Mouse (Mus musculus) MEL (cell line): ENCODE results near the gene Stam. TPM values are rescaled to one million over a fixed set of nuclear protein-coding genes. Genes with fewer than 3 reads are reported as not detected.
A peak's percentile ranks its signal among the peaks of the same experiment; 100 is the strongest.

Experiments used
- DNase-seq: peaks from one replicate; pipeline ENCODE4 v3.0.0; 2011; ENCODE audit warnings: low read depth, low spot score
- H3K27ac ChIP-seq: 2 replicates; pipeline ENCODE4 v1.5.1; 2012; ENCODE audit warnings: low read depth, mild to moderate bottlenecking, control low read depth, low read length, moderate library complexity; ENCODE audit not compliant: control insufficient read depth
- H3K27me3 ChIP-seq, 2 experiments: fragments of 150-350 bp in 1 of 2; sonication (generic) in 1 of 2; 2 replicates each; pipeline ENCODE4 v1.6.1; 2012; ENCODE audit warnings: low read length in 2 of 2, mild to moderate bottlenecking in 2 of 2, improper control_type of control experiment in 1 of 2, moderate library complexity in 1 of 2; ENCODE audit not compliant: insufficient read depth in 2 of 2, control insufficient read depth in 1 of 2
- H3K36me3 ChIP-seq, 2 experiments: 2 replicates each; pipeline ENCODE4 v1.6.1; 2012 to 2014; ENCODE audit warnings: low read length in 2 of 2, improper control_type of control experiment in 1 of 2, inconsistent platforms in 1 of 2, mild to moderate bottlenecking in 1 of 2; ENCODE audit not compliant: insufficient read depth in 2 of 2, control insufficient read depth in 1 of 2
- H3K4me1 ChIP-seq, 2 experiments: fragments of 150-350 bp in 1 of 2; sonication (generic) in 1 of 2; 2 replicates each; pipeline ENCODE4 v1.6.1; 2012; ENCODE audit warnings: low read length in 2 of 2, improper control_type of control experiment in 1 of 2, mild to moderate bottlenecking in 1 of 2; ENCODE audit not compliant: insufficient read depth in 2 of 2, control insufficient read depth in 1 of 2
- H3K4me3 ChIP-seq, 2 experiments: fragments of 150-350 bp in 1 of 2; sonication (generic) in 1 of 2; 2 replicates each; pipeline ENCODE4 v1.5.1; 2012; ENCODE audit warnings: low read depth in 2 of 2, low read length in 2 of 2, mild to moderate bottlenecking in 2 of 2, moderate library complexity in 2 of 2, control low read depth in 1 of 2, improper control_type of control experiment in 1 of 2; ENCODE audit not compliant: control insufficient read depth in 1 of 2, insufficient read depth in 1 of 2
- H3K79me2 ChIP-seq: 2 replicates; pipeline ENCODE4 v1.6.1; 2012; ENCODE audit warnings: mild to moderate bottlenecking, low read length, moderate library complexity; ENCODE audit not compliant: control insufficient read depth, poor library complexity, insufficient read depth
- H3K9ac ChIP-seq: 2 replicates; pipeline ENCODE4 v1.6.1; 2012; ENCODE audit warnings: low read depth, mild to moderate bottlenecking, control low read depth, low read length, moderate library complexity; ENCODE audit not compliant: control insufficient read depth, poor library complexity, severe bottlenecking
- H3K9me3 ChIP-seq: fragments of 150-350 bp; sonication (generic); replicated peaks from 2 replicates; pipeline ENCODE4 v1.6.1; 2012; ENCODE audit warnings: mild to moderate bottlenecking, low read length, improper control_type of control experiment, moderate library complexity; ENCODE audit not compliant: insufficient read depth
- BHLHE40 ChIP-seq: IDR thresholded peaks from 2 replicates; pipeline ENCODE4 v1.6.1; 2012; ENCODE audit warnings: low read depth, mild to moderate bottlenecking, inconsistent platforms, low read length, improper control_type of control experiment, borderline replicate concordance
- CHD1 ChIP-seq: IDR thresholded peaks from 2 replicates; pipeline ENCODE4 v1.6.1; 2012; ENCODE audit warnings: low read depth, mild to moderate bottlenecking, inconsistent platforms, low read length, improper control_type of control experiment
- CHD2 ChIP-seq: IDR thresholded peaks from 2 replicates; pipeline ENCODE4 v1.6.1; 2011; ENCODE audit warnings: low read length, improper control_type of control experiment
- ELF1 ChIP-seq: IDR thresholded peaks from 2 replicates; pipeline ENCODE4 v1.6.1; 2014; ENCODE audit warnings: low read depth, mild to moderate bottlenecking, inconsistent platforms, low read length, improper control_type of control experiment, moderate library complexity
- EP300 ChIP-seq, 2 experiments: IDR thresholded peaks; 2 replicates each; pipeline ENCODE4 v1.6.1; 2011; ENCODE audit warnings: improper control_type of control experiment in 2 of 2, low read length in 2 of 2, low read depth in 1 of 2, mild to moderate bottlenecking in 1 of 2
- ETS1 ChIP-seq: IDR thresholded peaks from 2 replicates; pipeline ENCODE4 v1.6.1; 2012; ENCODE audit warnings: low read depth, mild to moderate bottlenecking, inconsistent platforms, low read length, improper control_type of control experiment, moderate library complexity
- GATA1 ChIP-seq: IDR thresholded peaks from 2 replicates; pipeline ENCODE4 v1.6.1; 2011; ENCODE audit warnings: low read depth, low read length, improper control_type of control experiment
- JUND ChIP-seq: IDR thresholded peaks from 2 replicates; pipeline ENCODE4 v1.6.1; 2011; ENCODE audit warnings: low read depth, mild to moderate bottlenecking, improper control_type of control experiment, low read length
- KAT2A ChIP-seq: conservative IDR thresholded peaks from 2 replicates; pipeline ENCODE4 v1.6.1; 2012; ENCODE audit warnings: low read depth, low read length, improper control_type of control experiment, inconsistent platforms
- MEF2A ChIP-seq: IDR thresholded peaks from 2 replicates; pipeline ENCODE4 v1.6.1; 2014; ENCODE audit warnings: low read depth, mild to moderate bottlenecking, inconsistent platforms, low read length, improper control_type of control experiment; ENCODE audit not compliant: poor library complexity, insufficient replicate concordance, severe bottlenecking; ENCODE audit errors: extremely low read depth
- MXI1 ChIP-seq: IDR thresholded peaks from 2 replicates; pipeline ENCODE4 v1.6.1; 2011; ENCODE audit warnings: mild to moderate bottlenecking, low read depth, low read length, improper control_type of control experiment
- MYB ChIP-seq: IDR thresholded peaks from 2 replicates; pipeline ENCODE4 v1.6.1; 2011; ENCODE audit warnings: mild to moderate bottlenecking, low read depth, low read length, improper control_type of control experiment
- MYC ChIP-seq: IDR thresholded peaks from 2 replicates; pipeline ENCODE4 v1.6.1; 2011; ENCODE audit warnings: low read depth, mild to moderate bottlenecking, low read length, improper control_type of control experiment, moderate library complexity
- NELFE ChIP-seq: IDR thresholded peaks from 2 replicates; pipeline ENCODE4 v1.6.1; 2011; ENCODE audit warnings: low read depth, low read length, improper control_type of control experiment
- POLR2A ChIP-seq, 2 experiments: IDR thresholded peaks; 2 replicates each; pipeline ENCODE4 v1.6.1; 2011 to 2012; ENCODE audit warnings: low read length in 2 of 2, mild to moderate bottlenecking in 2 of 2, control low read depth in 1 of 2, improper control_type of control experiment in 1 of 2, low read depth in 1 of 2, moderate library complexity in 1 of 2; ENCODE audit not compliant: control insufficient read depth in 1 of 2, insufficient read depth in 1 of 2, poor library complexity in 1 of 2
- POLR2AphosphoS2 ChIP-seq: IDR thresholded peaks from 2 replicates; pipeline ENCODE4 v1.6.1; 2011; ENCODE audit warnings: low read length, improper control_type of control experiment
- RCOR1 ChIP-seq: IDR thresholded peaks from 2 replicates; pipeline ENCODE4 v1.6.1; 2012; ENCODE audit warnings: low read depth, mild to moderate bottlenecking, inconsistent platforms, low read length, improper control_type of control experiment
- SIN3A ChIP-seq: IDR thresholded peaks from 2 replicates; pipeline ENCODE4 v1.6.1; 2012; ENCODE audit warnings: low read length, improper control_type of control experiment, inconsistent platforms
- SMC3 ChIP-seq: IDR thresholded peaks from 2 replicates; pipeline ENCODE4 v1.6.1; 2011; ENCODE audit warnings: low read depth, low read length, improper control_type of control experiment
- TAL1 ChIP-seq: IDR thresholded peaks from 2 replicates; pipeline ENCODE4 v1.6.1; 2012; ENCODE audit warnings: mild to moderate bottlenecking, inconsistent platforms, low read length, moderate library complexity, mixed read lengths
- TBP ChIP-seq: IDR thresholded peaks from 2 replicates; pipeline ENCODE4 v1.8.0; 2011; ENCODE audit warnings: low read depth, low read length, improper control_type of control experiment
- TCF12 ChIP-seq: IDR thresholded peaks from 2 replicates; pipeline ENCODE4 v1.6.1; 2014; ENCODE audit warnings: low read depth, mild to moderate bottlenecking, inconsistent platforms, low read length, improper control_type of control experiment, moderate library complexity
- UBTF ChIP-seq: IDR thresholded peaks from 2 replicates; pipeline ENCODE4 v1.6.1; 2012; ENCODE audit warnings: low read depth, mild to moderate bottlenecking, inconsistent platforms, low read length, improper control_type of control experiment, moderate library complexity, borderline replicate concordance; ENCODE audit not compliant: insufficient read depth
- USF1 ChIP-seq: IDR thresholded peaks from 2 replicates; pipeline ENCODE4 v1.6.1; 2014; ENCODE audit warnings: low read depth, mild to moderate bottlenecking, inconsistent platforms, low read length, improper control_type of control experiment, moderate library complexity
- USF2 ChIP-seq, 2 experiments: IDR thresholded peaks; 2 replicates each; pipeline ENCODE4 v1.6.1; 2011 to 2012; ENCODE audit warnings: improper control_type of control experiment in 2 of 2, low read length in 2 of 2, borderline replicate concordance in 1 of 2, inconsistent platforms in 1 of 2, low read depth in 1 of 2, mild to moderate bottlenecking in 1 of 2; ENCODE audit not compliant: insufficient read depth in 1 of 2
- ZKSCAN1 ChIP-seq: IDR thresholded peaks from 2 replicates; pipeline ENCODE4 v1.6.1; 2012; ENCODE audit warnings: low read depth, mild to moderate bottlenecking, inconsistent platforms, low read length, improper control_type of control experiment, moderate library complexity
- ZMIZ1 ChIP-seq: IDR thresholded peaks from 2 replicates; pipeline ENCODE4 v1.6.1; 2012; ENCODE audit warnings: low read depth, mild to moderate bottlenecking, inconsistent platforms, low read length, improper control_type of control experiment, moderate library complexity
- polyA plus RNA-seq, 2 experiments: library from polyadenylated mRNA; stranded (reverse) in 1 of 2; unstranded in 1 of 2; fragments of >175 nt in 1 of 2; fragments of >200 nt in 1 of 2; gene quantifications; 2 replicates each; pipeline versions ENCODE4 v1.2.1 to v1.2.4; 2012; ENCODE audit warnings: low replicate concordance in 2 of 2, low read depth in 1 of 2; ENCODE audit not compliant: insufficient read length in 2 of 2, insufficient read depth in 1 of 2, missing spikeins in 1 of 2
- total RNA-seq: library from RNA; depleted of rRNA; stranded (reverse); fragments of 300-350 nt; gene quantifications from 2 replicates; pipeline ENCODE4 v1.2.3, GENCODE M21; 2012

The Stam gene
- total and polyA plus RNA-seq, 3 experiments: 24.5 to 466 (median 29.6) TPM

GRCm38 (mm10) chr2:14069027-14069426 is 4.9 kb upstream of the Stam start (continued):
- TF ChIP-seq ZMIZ1: no peak
- TF ChIP-seq BHLHE40: 0 out of 2 replicates have a peak, but pooled peaks have one; percentile 5
- TF ChIP-seq MXI1: no peak
- TF ChIP-seq SMC3: no peak
- TF ChIP-seq UBTF: no peak
- TF ChIP-seq MYC: no peak
- no peak for TF ChIP-seq ELF1
- TF ChIP-seq JUND: no peak
- no peak for TF ChIP-seq KAT2A
- TF ChIP-seq ZKSCAN1: no peak
- no peak for TF ChIP-seq NELFE
- no peak for TF ChIP-seq MEF2A
- TF ChIP-seq ETS1: peak; percentile 32; the same call in 1 of the 2 replicates

GRCm38 (mm10) chr2:14070466-14070865 is 3.4 kb upstream of the Stam start:
- DNase-seq: no peak
- peaks cover 0 to 25% of the 10 kb centered on the region in 2 experiments; a peak in 2 of 4 replicates for H3K36me3 ChIP-seq

GRCm38 (mm10) chr2:14073008-14073361 is 913 bp upstream of the Stam start:
- H3K4me3 ChIP-seq: peak overlapping the region; percentile 66 to 98
- H3K9ac ChIP-seq: peak overlapping the region; percentile 93
- H3K36me3 ChIP-seq: peaks cover 0 to 37% of the 10 kb centered on the region in 2 experiments; a peak in 2 of 4 replicates
- H3K27ac ChIP-seq: peak overlapping the region; percentile 100
- TF ChIP-seq EP300 (IDR thresholded peaks at IDR 0.05; ENCODE audit: low read depth in 1 of 2, low read length in 2 of 2) (no peak), SIN3A (no peak), USF2 (IDR thresholded peaks at IDR 0.05; ENCODE audit: borderline replicate concordance in 1 of 2, insufficient read depth in 1 of 2, low read depth in 1 of 2, low read length in 2 of 2) (no peak), TAL1 (no peak), ELF1 (no peak), TCF12 (no peak), TBP (no peak), CHD2 (no peak), ZMIZ1 (no peak), GATA1 (no peak), CHD1 (no peak; the same call in 1 of the 2 replicates)
- peaks cover 17 to 23% of the 10 kb centered on the region in 2 experiments for H3K4me1 ChIP-seq
- H3K79me2 ChIP-seq: peaks cover 31% of the 10 kb centered on the region
- DNase-seq: no peak
- no peaks in the 10 kb centered on the region for H3K27me3 ChIP-seq
- H3K9me3 ChIP-seq: no peaks in the 10 kb centered on the region

More at GRCm38 (mm10) chr2:14070466-14070865, 3.4 kb upstream of the Stam start:
- Histone ChIP-seq H3K27ac (no peak overlapping the region), H3K4me1 (peaks cover 16 to 17% of the 10 kb centered on the region in 2 experiments), H3K9me3 (no peaks in the 10 kb centered on the region), H3K9ac (no peak overlapping the region), H3K27me3 (no peaks in the 10 kb centered on the region), H3K79me2 (peaks cover 19% of the 10 kb centered on the region), H3K4me3 (no peak overlapping the region)
- no peak for TF ChIP-seq RCOR1
- TF ChIP-seq POLR2AphosphoS2: no peak
- TF ChIP-seq ETS1: no peak
- no peak for TF ChIP-seq POLR2A (IDR thresholded peaks at IDR 0.05; ENCODE audit: control insufficient read depth in 1 of 2, insufficient read depth in 1 of 2, low read depth in 1 of 2, low read length in 2 of 2, poor library complexity in 1 of 2)
- TF ChIP-seq USF1: no peak
- no peak for TF ChIP-seq MYB
- TF ChIP-seq GATA1: no peak
- no peak for TF ChIP-seq TBP
- no peak for TF ChIP-seq TAL1
